Mouse (Mus musculus) embryonic facial prominence, embryonic 15.5 days (tissue): ENCODE results near the gene Lrrc8e. TPM values are rescaled to one million over a fixed set of nuclear protein-coding genes. Genes with fewer than 3 reads are reported as not detected.

Experiments used
- ATAC-seq: fragments of 200-750 bp; cut with Nextera tagmentation; 2 replicates; pipeline ENCODE4 v1.8.0; 2017; ENCODE audit warnings: low read depth, moderate TSS enrichment; ENCODE audit not compliant: insufficient number of reproducible peaks, low FRiP score, low TSS enrichment
- H3K27ac ChIP-seq: fragments of 300-500 bp; sonication (generic); replicated peaks from 2 replicates; pipeline ENCODE4 v1.5.1; 2015; ENCODE audit warnings: mild to moderate bottlenecking, inconsistent platforms
- H3K27me3 ChIP-seq: fragments of 300-500 bp; sonication (generic); 2 replicates; pipeline ENCODE4 v1.6.1; 2015; ENCODE audit warnings: inconsistent platforms
- H3K36me3 ChIP-seq: fragments of 300-500 bp; sonication (generic); 2 replicates; pipeline ENCODE4 v1.6.1; 2015; ENCODE audit warnings: mild to moderate bottlenecking, inconsistent platforms
- H3K4me1 ChIP-seq: fragments of 300-500 bp; sonication (generic); 2 replicates; pipeline ENCODE4 v1.6.1; 2015; ENCODE audit warnings: inconsistent platforms
- H3K4me2 ChIP-seq: fragments of 300-500 bp; sonication (generic); replicated peaks from 2 replicates; pipeline ENCODE4 v1.6.1; 2015; ENCODE audit warnings: mild to moderate bottlenecking, inconsistent platforms
- H3K4me3 ChIP-seq: fragments of 300-500 bp; sonication (generic); replicated peaks from 2 replicates; pipeline ENCODE4 v1.5.1; 2015; ENCODE audit warnings: mild to moderate bottlenecking, inconsistent platforms
- H3K9ac ChIP-seq: fragments of 300-500 bp; sonication (generic); 2 replicates; pipeline ENCODE4 v1.6.1; 2015; ENCODE audit warnings: inconsistent platforms
- H3K9me3 ChIP-seq: fragments of 300-500 bp; sonication (generic); replicated peaks from 2 replicates; pipeline ENCODE4 v1.6.1; 2016; ENCODE audit warnings: inconsistent platforms
- WGBS: fragments of 180-500 bp; shearing (Covaris S2); methylation state at CpG from one replicate; pipeline ENCODE4 v1.1.7; 2015; 5-methylcytosine and 5-hydroxymethylcytosine counted together
- polyA plus RNA-seq: library from polyadenylated mRNA; unstranded; fragments of >200 nt; fragmentation: Nextera tagmentation; extraction: Ambion mirVana; gene quantifications from 2 replicates; pipeline ENCODE4 v1.2.1, GENCODE M21; 2015

Lrrc8e gene
- polyA plus RNA-seq, 1 experiment from 2014 or later, result 3.2 TPM

DNA sequence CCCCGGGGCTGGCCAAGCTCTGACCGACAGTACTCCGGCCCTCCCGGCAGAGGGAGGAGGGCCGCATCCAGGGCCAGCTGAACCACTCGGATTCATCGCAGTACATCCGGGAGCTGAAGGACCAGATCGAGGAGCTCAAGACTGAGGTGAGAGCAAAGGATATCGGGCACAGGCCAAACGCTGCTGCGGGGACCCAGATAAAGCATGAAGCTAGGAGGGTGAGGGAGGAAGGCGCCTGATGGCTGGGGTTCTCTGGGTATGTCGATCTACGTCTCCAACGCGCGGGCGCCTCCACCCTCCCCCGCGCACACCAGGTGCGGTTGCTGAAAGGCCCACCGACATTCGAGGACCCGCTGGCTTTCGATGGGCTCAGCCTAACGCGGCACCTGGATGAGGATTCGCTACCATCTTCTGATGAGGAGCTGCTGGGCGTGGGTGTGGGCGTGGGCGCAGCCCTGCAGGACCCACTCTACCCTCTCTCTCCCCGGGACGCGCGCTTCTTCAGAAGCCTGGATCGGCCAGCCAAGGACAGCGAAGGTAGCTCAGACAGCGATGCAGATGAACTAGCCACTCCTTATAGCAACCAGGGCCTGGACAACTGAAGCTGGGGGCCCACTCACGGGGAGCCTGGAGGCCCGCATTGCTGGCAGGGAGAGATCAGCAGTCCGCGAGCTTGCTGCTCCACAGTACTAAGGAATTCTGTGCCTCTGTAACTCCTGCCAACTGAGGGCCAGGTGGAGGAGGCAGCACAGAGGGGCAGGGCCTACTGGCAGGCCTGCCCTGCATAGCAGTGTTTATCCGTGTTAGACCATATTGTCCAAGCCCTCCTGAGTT is 20.2 kb upstream of the Lrrc8e start:
- Histone ChIP-seq H3K9ac (no peak overlapping the region), H3K27me3 (peaks cover 28% of the 10 kb centered on the region), H3K4me2 (no peak overlapping the region), H3K4me1 (peaks cover 9% of the 10 kb centered on the region), H3K36me3 (0 out of 2 replicates have a peak, but pooled peaks cover 15% of the 10 kb centered on the region), H3K9me3 (no peaks in the 10 kb centered on the region), H3K27ac (no peak overlapping the region), H3K4me3 (no peak overlapping the region)
- 27% methylated on average over 44 of the region's 44 CpGs for WGBS
- ATAC-seq, result peak; percentile 31; the same call in 1 of the 2 replicates

DNA sequence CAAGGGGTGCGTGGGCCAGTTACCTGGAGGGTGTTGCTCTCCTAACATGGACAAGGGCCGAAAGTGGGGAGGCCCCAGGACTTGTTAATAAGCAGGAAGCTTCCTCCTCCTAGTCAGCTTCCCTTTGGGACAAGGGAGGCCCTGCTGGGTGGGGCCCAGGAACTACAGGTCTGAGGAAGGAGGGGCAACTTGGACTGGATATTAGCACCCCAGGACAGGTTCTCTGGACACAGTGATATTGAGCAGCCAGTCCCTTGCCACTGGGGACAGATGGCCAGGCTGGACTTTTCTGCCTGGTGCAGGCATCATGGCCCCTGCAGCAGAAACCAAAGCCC is 19.6 kb upstream of the Lrrc8e start:
- 0 out of 2 replicates have a peak, but pooled peaks cover 15% of the 10 kb centered on the region for H3K36me3 ChIP-seq
- no peak overlapping the region for H3K4me3 ChIP-seq
- 74% methylated on average over 2 of the region's 2 CpGs for WGBS

DNA sequence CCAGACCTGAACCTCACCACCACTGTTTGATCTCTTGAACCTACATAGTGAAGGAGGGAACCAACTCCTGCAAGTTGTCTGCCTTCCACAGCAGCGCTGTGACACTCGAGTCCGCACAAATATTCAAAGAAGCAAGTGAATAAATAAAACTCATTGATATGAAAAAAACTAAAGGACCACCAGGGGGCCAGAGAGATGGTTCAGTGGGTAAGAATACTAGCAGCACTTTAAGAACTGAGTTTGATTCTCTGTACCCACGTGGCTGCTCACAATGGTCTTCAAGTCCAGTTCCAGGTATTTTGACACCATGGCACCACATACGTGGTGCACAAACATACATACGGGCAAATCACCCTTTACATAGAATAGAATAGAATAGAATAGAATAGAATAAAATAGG is 15.5 kb upstream of the Lrrc8e start:
- 76% methylated on average over 6 of the region's 6 CpGs for WGBS
- Histone ChIP-seq H3K4me1 (peaks cover 31% of the 10 kb centered on the region), H3K9me3 (no peaks in the 10 kb centered on the region), H3K4me3 (no peak overlapping the region), H3K27me3 (peaks cover 26% of the 10 kb centered on the region), H3K9ac (no peak overlapping the region), H3K36me3 (0 out of 2 replicates have a peak, but pooled peaks cover 4% of the 10 kb centered on the region), H3K4me2 (no peak overlapping the region), H3K27ac (no peak overlapping the region)
- no peak for ATAC-seq

More for the DNA sequence above, 19.6 kb upstream of the Lrrc8e start:
- Histone ChIP-seq H3K9ac (no peak overlapping the region), H3K4me2 (no peak overlapping the region), H3K9me3 (no peaks in the 10 kb centered on the region), H3K4me1 (peaks cover 9% of the 10 kb centered on the region), H3K27me3 (peaks cover 28% of the 10 kb centered on the region), H3K27ac (no peak overlapping the region)
- no peak for ATAC-seq

DNA sequence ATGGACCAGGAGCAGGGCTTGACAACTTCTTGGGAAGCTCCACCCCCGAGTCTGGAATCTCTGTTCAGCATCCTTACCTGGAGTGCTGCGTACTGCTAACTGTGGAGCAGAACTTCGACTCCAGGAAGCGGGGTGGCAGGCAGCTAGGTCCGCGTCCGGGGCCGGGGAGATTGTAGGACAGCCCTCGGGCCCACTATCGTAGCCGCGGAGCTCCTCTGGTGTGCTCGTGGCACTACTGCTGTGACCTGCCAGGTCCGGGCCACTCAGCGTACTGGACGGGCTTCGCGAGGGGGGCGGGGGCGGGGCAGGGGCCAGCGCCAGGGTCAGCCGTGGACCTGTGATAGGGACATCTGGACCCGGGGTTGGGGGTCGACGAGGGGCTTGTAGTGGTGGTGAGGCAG is 13.8 kb upstream of the Lrrc8e start:
- H3K9ac ChIP-seq, result peak overlapping the region; percentile 19; the same call in 1 of the 2 replicates
- peaks cover 36% of the 10 kb centered on the region for H3K4me1 ChIP-seq
- 0 out of 2 replicates have a peak, but pooled peaks cover 4% of the 10 kb centered on the region for H3K36me3 ChIP-seq
- no peaks in the 10 kb centered on the region for H3K9me3 ChIP-seq
- no peak for ATAC-seq
- H3K27ac ChIP-seq, result no peak overlapping the region
- peaks cover 38% of the 10 kb centered on the region for H3K27me3 ChIP-seq
- H3K4me2 ChIP-seq, result peak overlapping the region; percentile 92
- H3K4me3 ChIP-seq, result peak overlapping the region; percentile 44
- 2% methylated on average over 25 of the region's 25 CpGs for WGBS

GRCm38 (mm10) chr8:4213210-4214005 is 13.2 kb upstream of the Lrrc8e start:
- peaks cover 44% of the 10 kb centered on the region for H3K27me3 ChIP-seq
- H3K9me3 ChIP-seq, result no peaks in the 10 kb centered on the region
- H3K9ac ChIP-seq, result peak overlapping the region; percentile 19; the same call in 1 of the 2 replicates
- 4% methylated on average over 18 of the region's 18 CpGs for WGBS
- 0 out of 2 replicates have a peak, but pooled peaks cover 4% of the 10 kb centered on the region for H3K36me3 ChIP-seq
- H3K27ac ChIP-seq, result no peak overlapping the region
- peak overlapping the region; percentile 92 for H3K4me2 ChIP-seq
- peaks cover 36% of the 10 kb centered on the region for H3K4me1 ChIP-seq
- peak; percentile 52 for ATAC-seq
- peak overlapping the region; percentile 44 for H3K4me3 ChIP-seq

DNA sequence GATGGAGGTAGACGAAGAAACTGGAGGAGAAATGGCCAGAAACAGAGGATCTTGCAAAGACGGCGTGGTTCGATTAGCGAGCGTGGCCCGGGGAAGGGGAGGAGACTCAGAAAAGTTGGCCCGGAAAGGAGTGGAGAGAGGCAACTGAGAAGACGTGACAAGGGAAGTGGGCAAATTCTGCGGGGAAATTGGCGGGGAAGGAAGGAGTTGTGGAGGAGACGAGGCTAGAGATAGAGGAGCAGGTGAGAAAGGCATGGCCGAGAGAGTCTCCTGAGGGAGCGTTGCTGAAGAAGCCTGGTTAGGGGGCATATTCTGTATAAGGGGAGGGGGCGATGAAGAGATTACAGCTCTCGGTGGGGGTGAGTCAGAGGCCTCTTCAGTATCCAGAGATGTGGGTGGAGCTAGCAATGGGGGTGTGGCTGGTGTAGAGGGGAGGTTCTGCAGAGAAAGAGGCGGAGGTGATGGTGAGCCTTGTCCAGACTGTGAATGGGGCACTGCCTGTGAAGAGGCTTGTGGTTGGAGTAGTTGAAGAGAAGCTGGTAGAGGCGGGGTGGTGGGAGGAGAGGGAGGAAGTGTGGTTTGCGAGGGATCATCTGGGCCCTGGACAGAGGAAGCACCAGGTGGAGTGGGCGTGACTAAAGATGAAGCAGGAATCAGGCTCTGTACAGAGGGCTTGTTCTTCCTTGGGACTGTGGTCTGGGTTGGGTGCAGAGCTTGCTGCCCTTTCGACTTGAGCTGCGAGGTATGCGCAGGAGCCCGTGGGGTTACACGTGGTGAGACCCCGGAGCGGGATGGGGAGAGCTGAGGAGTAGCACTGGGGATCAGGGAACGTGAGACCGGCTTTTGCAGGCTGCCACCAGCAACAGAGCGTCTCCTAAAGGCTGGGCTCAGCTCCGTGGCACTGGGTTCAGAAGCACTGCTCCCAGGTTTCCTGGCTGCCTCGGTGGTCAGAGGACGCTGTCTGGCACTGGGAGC is 12.3 kb upstream of the Lrrc8e start:
- Histone ChIP-seq H3K36me3 (0 out of 2 replicates have a peak, but pooled peaks cover 4% of the 10 kb centered on the region), H3K27ac (no peak overlapping the region)

GRCm38 (mm10) chr8:4216296-4216695 is 10.3 kb upstream of the Lrrc8e start:
- 6% methylated on average over 18 of the region's 18 CpGs for WGBS
- H3K4me3 ChIP-seq, result peak overlapping the region; percentile 44
- H3K27ac ChIP-seq, result no peak overlapping the region
- H3K9me3 ChIP-seq, result no peaks in the 10 kb centered on the region
- H3K27me3 ChIP-seq, result peaks cover 44% of the 10 kb centered on the region
- 0 out of 2 replicates have a peak overlapping the region, but pooled peaks have one; percentile 23 for H3K9ac ChIP-seq
- H3K4me2 ChIP-seq, result peak overlapping the region; percentile 83
- peaks cover 36% of the 10 kb centered on the region for H3K4me1 ChIP-seq
- ATAC-seq, result no peak
- H3K36me3 ChIP-seq, result no peaks in the 10 kb centered on the region

More for the DNA sequence above, 12.3 kb upstream of the Lrrc8e start:
- 0 out of 2 replicates have a peak overlapping the region, but pooled peaks have one; percentile 4 for H3K9ac ChIP-seq
- peak; percentile 47 for ATAC-seq
- WGBS, result 11% methylated on average over 33 of the region's 33 CpGs
- peak overlapping the region; percentile 44 for H3K4me3 ChIP-seq
- H3K4me1 ChIP-seq, result peaks cover 36% of the 10 kb centered on the region
- H3K4me2 ChIP-seq, result peak overlapping the region; percentile 92
- peaks cover 44% of the 10 kb centered on the region for H3K27me3 ChIP-seq
- H3K9me3 ChIP-seq, result no peaks in the 10 kb centered on the region

- H3K4me3 ChIP-seq, result peak within 1 kb of the TSS; percentile 44
- H3K36me3 ChIP-seq, result no peaks in the 10 kb centered on the region
- WGBS, result 1% methylated on average over 44 of the region's 44 CpGs
- peaks cover 44% of the 10 kb centered on the region for H3K27me3 ChIP-seq
- peaks cover 36% of the 10 kb centered on the region for H3K4me1 ChIP-seq
- no peak within 1 kb of the TSS for H3K27ac ChIP-seq
- H3K9me3 ChIP-seq, result no peaks in the 10 kb centered on the region
- ATAC-seq, result peak; percentile 40
- peak within 1 kb of the TSS; percentile 23; the same call in 1 of the 2 replicates for H3K9ac ChIP-seq
- peak within 1 kb of the TSS; percentile 83 for H3K4me2 ChIP-seq
Measured at GRCm38 (mm10) chr8:4216791-4217621, 9.6 kb upstream of the Lrrc8e start, which contains the start of gene Prr36. Gene Prr36 (minus strand): TSS chr8:4217459.

GRCm38 (mm10) chr8:4219617-4220016 is 7.0 kb upstream of the Lrrc8e start:
- H3K27ac ChIP-seq, result no peak overlapping the region
- ATAC-seq, result no peak
- no peak overlapping the region for H3K9ac ChIP-seq
- no peaks in the 10 kb centered on the region for H3K36me3 ChIP-seq
- no peaks in the 10 kb centered on the region for H3K9me3 ChIP-seq
- no peak overlapping the region for H3K4me2 ChIP-seq
- H3K4me3 ChIP-seq, result no peak overlapping the region
- WGBS, result 83% methylated on average over 3 of the region's 3 CpGs
- peaks cover 38% of the 10 kb centered on the region for H3K27me3 ChIP-seq
- peaks cover 17% of the 10 kb centered on the region for H3K4me1 ChIP-seq

GRCm38 (mm10) chr8:4222059-4222458 is 4.6 kb upstream of the Lrrc8e start:
- Histone ChIP-seq H3K4me2 (no peak overlapping the region), H3K36me3 (no peaks in the 10 kb centered on the region), H3K9ac (no peak overlapping the region), H3K4me3 (no peak overlapping the region), H3K4me1 (peaks cover 4% of the 10 kb centered on the region), H3K9me3 (no peaks in the 10 kb centered on the region), H3K27me3 (peaks cover 28% of the 10 kb centered on the region), H3K27ac (no peak overlapping the region)
- no peak for ATAC-seq
